Mouse (Mus musculus) cerebellum, adult 9-10 months (tissue): ENCODE results near the gene Cdc40.
"Not testable (repeated sequence)": the region's sequence is repeated elsewhere in the genome, so short reads cannot be mapped to it uniquely, and the experiment has no call there.

Experiments used
- DNase-seq: peaks from one replicate; pipeline ENCODE4 v3.0.0; 2022

Cdc40 gene

GRCm38 (mm10) chr10:40857599-40857998, 25.5 kb downstream of the Cdc40 start:
- peak; percentile 86 for DNase-seq

DNA sequence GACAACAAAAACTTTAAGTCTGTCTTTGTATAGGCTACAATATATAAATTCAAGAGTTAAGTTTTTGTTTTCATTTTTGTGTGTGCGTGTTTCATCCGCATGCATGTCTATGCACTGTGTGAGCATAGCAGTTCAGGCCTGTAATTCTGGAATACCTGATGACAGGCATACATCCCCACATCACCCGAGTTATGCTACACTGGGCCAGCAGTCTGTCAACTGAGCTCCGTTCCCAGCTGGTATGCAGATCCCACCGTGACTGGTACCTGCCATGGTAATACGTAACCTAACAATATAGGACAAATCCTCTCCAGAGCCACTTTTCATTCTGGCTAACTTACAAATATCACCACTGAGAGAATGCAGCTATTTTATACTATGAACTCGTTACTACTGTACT, 26.4 kb downstream of the Cdc40 start:
- DNase-seq: no peak

- DNase-seq: no peak
Observed at GRCm38 (mm10) chr10:40855616-40856015, 27.5 kb downstream of the Cdc40 start.

DNA sequence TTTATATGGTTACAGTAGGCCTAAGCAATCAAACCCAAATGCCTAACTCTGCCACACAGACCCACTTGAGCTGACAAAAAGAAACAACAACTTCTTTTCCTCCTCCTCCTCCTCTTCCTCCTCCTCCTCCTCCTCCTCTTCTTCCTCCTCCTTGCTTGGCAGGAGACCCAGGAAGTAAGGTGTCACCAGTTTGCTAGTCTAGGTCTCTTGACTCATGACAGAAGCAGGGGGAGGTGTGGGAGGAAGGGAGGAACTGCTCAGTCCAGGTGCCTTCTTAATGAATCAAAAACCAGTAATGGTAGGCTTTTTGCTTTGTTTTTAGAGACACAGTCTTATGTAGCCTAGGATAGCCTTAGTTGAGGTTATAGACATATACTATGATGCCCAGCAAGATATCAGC, 32.0 kb downstream of the Cdc40 start:
- no peak for DNase-seq

- DNase-seq: no peak
Observed at GRCm38 (mm10) chr10:40850644-40851043, 32.5 kb downstream of the Cdc40 start.

GRCm38 (mm10) chr10:40847176-40847874, 35.8 kb downstream of the Cdc40 start:
- peak; percentile 94 for DNase-seq

- DNase-seq: no peak
Observed at GRCm38 (mm10) chr10:40845626-40846025, 37.5 kb downstream of the Cdc40 start.

DNA sequence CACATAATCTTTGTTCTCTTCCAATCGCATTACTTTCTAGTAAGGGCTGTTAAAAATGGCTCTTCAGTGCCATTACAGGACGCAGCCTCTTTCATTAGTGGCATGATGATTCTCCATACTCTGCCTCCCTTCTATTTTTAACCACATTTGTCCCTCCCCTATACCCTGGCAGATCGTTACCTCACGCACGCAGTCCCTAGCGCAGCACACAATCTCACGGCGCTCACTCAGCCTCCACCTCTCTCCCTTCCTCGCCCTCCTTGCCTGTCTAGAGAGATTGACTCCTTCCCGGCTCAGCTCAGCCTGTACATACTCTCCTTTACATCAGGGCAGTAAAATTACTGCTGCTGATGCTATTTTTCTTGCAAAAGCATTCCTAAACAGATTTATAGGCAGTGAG, 38.6 kb downstream of the Cdc40 start:
- no peak for DNase-seq

GRCm38 (mm10) chr10:40843841-40844240, 39.3 kb downstream of the Cdc40 start:
- DNase-seq: no peak

GRCm38 (mm10) chr10:40840086-40840485, 43.0 kb downstream of the Cdc40 start:
- DNase-seq: no peak

- no peak for DNase-seq
Observed at GRCm38 (mm10) chr10:40831267-40831666, 51.8 kb downstream of the Cdc40 start.

- DNase-seq: no peak
Observed at GRCm38 (mm10) chr10:40830312-40830711, 52.8 kb downstream of the Cdc40 start.

GRCm38 (mm10) chr10:40827706-40828105, 55.4 kb downstream of the Cdc40 start:
- DNase-seq: no peak

DNA sequence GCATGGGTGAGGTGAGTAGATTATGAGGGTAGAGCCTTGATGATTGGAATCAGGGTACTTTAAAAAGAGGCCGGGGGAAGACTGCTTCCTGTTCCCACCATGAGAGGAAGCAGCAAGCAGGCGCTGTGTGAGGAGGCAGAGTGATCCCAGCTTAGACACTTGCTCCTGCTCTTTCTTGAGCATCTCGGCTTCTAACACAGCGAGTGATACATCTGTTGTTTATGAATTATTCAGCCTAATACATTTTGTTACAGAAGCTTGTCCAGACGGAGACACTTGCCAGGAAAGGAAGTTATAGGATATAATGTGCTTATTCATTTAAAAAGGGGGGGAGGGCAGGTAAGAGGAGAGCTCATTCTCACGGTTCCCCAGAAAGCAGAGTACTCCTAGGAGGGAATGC, 57.2 kb downstream of the Cdc40 start:
- DNase-seq: no peak

DNA sequence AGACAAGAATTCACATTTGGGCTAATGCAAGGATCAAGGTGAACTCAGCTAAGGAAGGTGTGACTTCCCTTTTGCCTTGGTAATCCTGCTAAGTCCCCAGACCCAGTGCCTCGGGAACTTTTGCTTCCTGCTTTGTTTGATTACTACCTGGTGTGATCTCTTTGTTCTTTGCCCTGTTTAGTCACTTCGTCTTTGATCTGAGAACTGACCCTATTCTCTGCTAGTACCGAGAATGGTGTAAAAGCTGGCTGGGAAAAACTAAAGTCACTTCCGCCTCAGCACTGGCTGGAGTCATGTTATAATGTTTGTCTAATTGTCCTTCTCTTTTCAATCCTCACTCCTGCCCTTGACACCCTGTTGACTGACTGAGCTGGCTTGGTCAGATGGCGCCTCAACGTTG, 66.6 kb downstream of the Cdc40 start:
- no peak for DNase-seq

- no peak for DNase-seq
Observed at GRCm38 (mm10) chr10:40813627-40814026, 69.5 kb downstream of the Cdc40 start.

DNA sequence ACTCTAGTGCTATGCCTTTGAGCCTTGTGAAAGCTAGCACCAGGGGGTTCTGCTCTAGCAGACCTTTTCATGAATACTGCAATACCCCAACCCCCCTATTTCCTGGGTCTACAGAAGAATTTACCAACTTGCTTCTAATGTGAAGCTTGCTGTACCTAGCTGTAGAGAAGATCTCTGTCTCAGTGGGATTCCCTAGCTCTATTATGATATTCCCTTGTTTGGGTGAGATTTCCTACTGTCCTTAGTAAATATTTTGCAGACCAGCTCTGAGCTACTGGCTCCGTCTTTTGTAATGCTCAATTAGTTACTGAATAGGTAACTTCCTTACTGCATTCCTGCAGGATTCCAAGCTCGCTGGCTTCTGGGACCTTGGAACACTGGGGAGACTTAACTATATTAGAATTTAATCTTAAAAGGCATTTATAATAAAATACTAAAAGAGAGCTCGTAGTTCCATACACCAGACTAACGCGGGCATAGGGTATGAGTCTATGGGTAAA, 73.7 kb downstream of the Cdc40 start:
- DNase-seq: not testable (repeated sequence)

DNA sequence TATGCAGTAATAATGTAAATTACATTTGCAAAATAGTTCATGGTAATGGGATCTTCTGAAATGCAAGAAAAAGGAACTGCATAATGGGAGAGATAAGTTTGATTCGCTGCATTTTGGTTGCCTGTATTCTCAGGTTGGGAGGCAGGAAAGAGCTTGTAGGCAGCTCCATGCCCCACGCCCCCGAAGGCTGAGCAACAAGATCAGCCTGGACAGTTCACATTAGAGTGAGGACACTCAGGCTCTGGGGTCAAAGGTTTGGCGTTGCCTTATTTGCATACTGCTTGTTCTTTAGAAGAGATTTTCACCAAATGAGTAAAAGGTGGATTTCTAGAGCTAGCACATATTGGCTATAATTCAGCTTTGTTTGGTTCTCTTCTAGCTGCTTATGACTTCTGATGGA, 76.9 kb downstream of the Cdc40 start:
- DNase-seq: no peak

DNA sequence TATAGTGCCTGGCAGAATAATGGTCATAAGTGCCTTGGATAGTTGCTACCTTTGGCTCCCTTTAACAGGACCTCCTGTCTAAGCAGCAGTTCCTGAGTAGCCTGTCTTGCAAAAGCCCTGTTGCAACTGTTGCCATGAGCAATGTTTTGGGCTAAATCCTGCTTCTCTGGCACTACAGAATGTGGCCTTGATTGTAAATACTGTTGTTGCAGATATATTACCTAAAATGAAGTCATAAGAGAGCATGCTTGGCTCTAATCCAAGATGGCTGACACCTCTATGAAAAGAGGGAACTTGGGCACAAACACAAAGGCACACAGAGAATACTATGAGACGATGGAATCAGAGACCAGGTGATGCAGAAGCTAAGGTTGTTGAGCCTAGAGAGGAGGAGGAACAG, 77.9 kb downstream of the Cdc40 start:
- no peak for DNase-seq

DNA sequence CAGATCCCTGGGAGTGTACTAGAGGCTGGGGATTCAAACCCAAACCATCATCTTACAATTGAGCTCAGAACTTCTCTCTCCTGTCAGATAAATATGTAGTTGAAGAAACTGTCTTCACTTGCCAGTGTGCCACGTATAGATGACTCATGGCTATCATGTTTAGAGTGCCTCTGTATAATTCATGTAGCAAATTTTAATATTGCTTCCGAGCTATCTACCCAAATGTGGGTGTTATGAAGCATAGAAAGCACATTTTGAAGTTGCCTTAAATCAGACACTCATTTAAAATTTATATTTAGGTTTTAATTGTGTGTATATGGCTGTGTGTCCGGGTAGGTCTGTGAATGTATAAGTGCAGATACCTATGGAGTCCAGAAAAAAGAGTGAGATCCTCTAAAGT, 91.0 kb downstream of the Cdc40 start:
- DNase-seq: no peak

DNA sequence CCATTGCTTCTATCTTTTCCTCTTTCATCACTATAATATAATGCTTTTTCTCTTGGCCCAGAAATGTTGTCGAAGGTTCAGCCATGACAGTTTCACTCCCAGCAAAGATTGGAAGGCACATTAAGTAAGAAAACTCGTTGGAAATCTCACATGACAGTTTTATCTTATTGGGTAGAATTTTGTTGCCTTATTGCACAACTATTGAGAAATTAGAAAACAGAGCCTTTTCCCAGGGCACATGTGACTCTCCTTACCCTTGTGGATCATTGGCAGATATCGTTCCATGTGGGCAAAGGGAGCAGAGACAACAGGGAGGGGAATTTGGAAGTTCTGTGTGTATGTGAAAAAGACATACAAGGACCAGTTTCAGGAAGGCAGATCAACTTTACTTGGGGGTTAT, 92.7 kb downstream of the Cdc40 start:
- no peak for DNase-seq
